Mouse (Mus musculus) monocyte, adult 59 days (primary cell): Measurements from ENCODE around the gene Drd5. TPM values are rescaled to one million over a fixed set of nuclear protein-coding genes. Genes with fewer than 3 reads are reported as not detected.

ENCODE experiments used
- total RNA-seq, 2 experiments: library from RNA; stranded (reverse); gene quantifications; one replicate each; pipeline ENCODE4 v1.2.4; 2023

Drd5 gene
- total RNA-seq, result not detected

DNA sequence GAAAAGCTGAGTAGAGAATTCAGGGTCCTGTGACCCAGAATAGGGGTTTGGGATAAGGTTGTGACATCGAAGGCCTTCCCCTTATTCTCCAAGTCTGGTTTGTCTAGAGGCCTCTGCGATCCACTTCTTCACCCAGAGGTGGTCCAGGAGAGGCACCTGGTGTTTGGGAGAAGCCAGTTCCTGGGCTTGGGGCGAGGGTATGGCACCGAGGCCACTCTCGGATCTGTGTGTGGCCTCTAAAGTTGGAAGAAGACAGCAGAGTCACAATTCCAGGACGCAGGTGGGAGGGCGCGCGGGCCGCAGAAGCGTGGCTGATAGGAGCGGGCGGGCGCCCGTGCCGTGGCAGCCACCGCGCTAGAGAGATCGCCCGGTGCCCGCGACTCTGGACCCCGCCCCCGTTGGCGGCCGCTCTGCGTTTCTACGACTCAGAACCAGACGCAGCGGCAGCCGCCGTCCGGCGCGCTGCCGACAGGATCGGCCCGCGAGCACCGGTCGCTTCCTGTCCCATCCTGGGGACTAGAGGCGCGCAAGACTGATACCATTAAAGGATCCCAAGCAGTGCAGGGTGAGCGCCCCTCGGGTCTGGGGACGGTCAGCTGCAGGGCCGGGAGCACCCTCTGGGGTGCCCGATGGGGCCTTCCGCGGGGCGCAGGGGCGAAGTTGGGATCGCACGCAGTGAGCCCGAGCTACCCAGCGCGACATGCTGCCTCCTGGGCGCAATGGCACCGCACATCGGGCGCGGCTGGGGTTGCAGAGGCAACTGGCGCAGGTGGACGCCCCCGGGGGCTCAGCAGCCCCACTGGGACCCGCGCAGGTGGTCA, at the start of gene Drd5:
TSS of gene Drd5 (plus strand) at position 402 of the 821 bp plus-strand sequence.

DNA sequence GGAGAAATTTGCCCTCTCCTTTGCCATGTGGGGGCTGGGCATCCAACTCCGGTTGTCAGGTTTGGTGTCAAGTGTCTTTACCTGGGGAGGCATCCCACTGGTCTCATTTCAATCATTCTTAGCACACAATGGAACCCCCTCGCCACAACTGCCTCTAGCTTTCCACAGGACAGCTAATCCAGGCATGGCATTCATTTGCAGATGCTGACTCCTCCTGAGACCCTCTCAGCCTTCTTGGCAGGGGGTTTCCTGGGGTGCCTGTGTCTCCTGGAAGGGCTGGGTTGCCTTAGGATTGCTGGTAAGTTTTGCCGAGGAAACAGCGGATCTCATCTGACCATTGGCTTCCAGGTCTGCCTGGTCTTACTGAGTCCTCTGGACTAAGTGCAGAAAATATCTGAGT, 43.4 kb upstream of the Drd5 start, which contains the start of gene Otop1:
TSS of gene Otop1 (plus strand) at position 202 of the 400 bp plus-strand sequence.

Other genes starting within 250 kb of the Drd5 start
- gene Nsg1, start 159.5 kb upstream of the Drd5 start, total RNA-seq, result not detected
- 10 to 100 TPM in 1 of 2 experiments, 1 to 10 TPM in 1; 6.6 to 11.5 TPM for gene Zbtb49, start 98.9 kb upstream of the Drd5 start, total RNA-seq
- 10 to 100 TPM; 13.5 to 16.7 TPM for gene Lyar, start 98.9 kb upstream of the Drd5 start, total RNA-seq
- gene Tmem128, start 59.2 kb upstream of the Drd5 start, total RNA-seq, result 10 to 100 TPM; 68.6 to 71.7 TPM
- not detected for gene Otop1, start 43.4 kb upstream of the Drd5 start, total RNA-seq
- gene Slc2a9, start 183.8 kb downstream of the Drd5 start, total RNA-seq, result 10 to 100 TPM; 33.5 to 34.4 TPM
- gene Wdr1, start 243.9 kb downstream of the Drd5 start, total RNA-seq, result 100 to 1,000 TPM; 304 to 316 TPM